16 mouse cellular contexts compared by ENCODE assay signal in genomic region chr12:112277511-112277910, GRCm38 (mm10).
DNase-seq lines count a peak whose midpoint lies in the region; ATAC-seq lines count a peak whose summit lies in the region.
"Had no signal": no experiment of that assay in that cellular context is flagged by ENCODE, and none has a peak within 500 bp of the region (broad histone marks: within the 10 kb centered on the region; RNA-seq: fewer than 3 reads in every experiment).

No protein-coding gene starts in this region.

- H3K27ac ChIP-seq in midbrain, embryonic 10.5 days (replicated peaks) = peak overlapping the region; percentile 69
- no peak overlapping the region for H3K27ac ChIP-seq in midbrain, embryonic 11.5 days (ENCODE audit: low read depth, low read length)
- peak overlapping the region; percentile 87 for H3K27ac ChIP-seq in brown adipose tissue, adult 24 weeks (replicated peaks; ENCODE audit: low read depth, low read length)
- peak overlapping the region; percentile 43; the same call in 1 of the 2 replicates for H3K27ac ChIP-seq in intestine, embryonic 16.5 days (ENCODE audit: low read length)
- H3K27ac ChIP-seq: liver, embryonic 14.5 days; neural tube, embryonic 12.5 days had no signal

- H3K36me3 ChIP-seq in midbrain, embryonic 10.5 days = no peaks in the 10 kb centered on the region
- H3K36me3 ChIP-seq in midbrain, embryonic 11.5 days (ENCODE audit: control insufficient read depth, insufficient read depth, low read length) = no peaks in the 10 kb centered on the region
- H3K36me3 ChIP-seq in intestine, embryonic 16.5 days (ENCODE audit: control insufficient read depth, insufficient read depth, low read length) = no peaks in the 10 kb centered on the region
- H3K36me3 ChIP-seq: neural tube, embryonic 12.5 days had no signal

- peaks cover 69% of the 10 kb centered on the region for H3K4me1 ChIP-seq in midbrain, embryonic 10.5 days
- peaks cover 39% of the 10 kb centered on the region for H3K4me1 ChIP-seq in midbrain, embryonic 11.5 days (ENCODE audit: control insufficient read depth, insufficient read depth, low read length)
- H3K4me1 ChIP-seq in brown adipose tissue, adult 24 weeks (ENCODE audit: control insufficient read depth, insufficient read depth, insufficient read length, low read length) = peaks cover 24% of the 10 kb centered on the region
- H3K4me1 ChIP-seq in intestine, embryonic 16.5 days (ENCODE audit: control insufficient read depth, insufficient read depth, low read length) = no peaks in the 10 kb centered on the region
- H3K4me1 ChIP-seq: megakaryocyte, embryonic 14.5 days had no signal

- DNase-seq in midbrain, embryonic 10.5 days (ENCODE audit: low spot score) = no peak
- no peak for DNase-seq in midbrain, embryonic 11.5 days (ENCODE audit: low spot score, missing footprints)
- peak; percentile 56 for DNase-seq in retina, postnatal 1 day
- DNase-seq in cerebellum, adult 9-11 months = no peak
- DNase-seq in adrenal gland, adult (ENCODE audit: inconsistent age in 2 of 2, low spot score in 1 of 2) = no peak
- no peak for DNase-seq in gastrocnemius, postnatal 14 days
- DNase-seq: adrenal gland, postnatal 25 days; cerebellum, adult 8-10 months; thymus, postnatal 4 days had no signal

- no peak overlapping the region for H3K4me2 ChIP-seq in midbrain, embryonic 11.5 days
- no peak overlapping the region for H3K4me2 ChIP-seq in intestine, embryonic 16.5 days (ENCODE audit: low read depth, low read length)
- H3K4me2 ChIP-seq: neural tube, embryonic 12.5 days had no signal

- no peak overlapping the region for H3K4me3 ChIP-seq in midbrain, embryonic 10.5 days
- H3K4me3 ChIP-seq in midbrain, embryonic 11.5 days (ENCODE audit: low read depth, low read length) = no peak overlapping the region
- H3K4me3 ChIP-seq in brown adipose tissue, adult 24 weeks (ENCODE audit: insufficient read depth, low read depth, low read length) = no peak overlapping the region
- H3K4me3 ChIP-seq in intestine, embryonic 16.5 days (ENCODE audit: low read length) = no peak overlapping the region
- H3K4me3 ChIP-seq: megakaryocyte, embryonic 14.5 days; neural tube, embryonic 12.5 days had no signal

- intact Hi-C loops in gastrocnemius, postnatal 14 days (cut with DNase I; ENCODE audit: low total_unique reads) = no loop called here

- WGBS in midbrain, embryonic 10.5 days = 25% methylated on average over 14 of the region's 14 CpGs
- 24% methylated on average over 14 of the region's 14 CpGs for WGBS in midbrain, embryonic 11.5 days
- 50% methylated on average over 14 of the region's 14 CpGs for WGBS in intestine, embryonic 16.5 days

- no peak overlapping the region for H3K9ac ChIP-seq in midbrain, embryonic 11.5 days (ENCODE audit: low read length)
- H3K9ac ChIP-seq in intestine, embryonic 16.5 days (ENCODE audit: low read depth, low read length) = no peak overlapping the region
- H3K9ac ChIP-seq: liver, embryonic 14.5 days; neural tube, embryonic 12.5 days had no signal

- peaks cover 79% of the 10 kb centered on the region for H3K27me3 ChIP-seq in midbrain, embryonic 10.5 days (ENCODE audit: low read depth, poor library complexity, severe bottlenecking)
- H3K27me3 ChIP-seq in midbrain, embryonic 11.5 days (ENCODE audit: control insufficient read depth, insufficient read depth, low read length) = peaks cover 16% of the 10 kb centered on the region
- H3K27me3 ChIP-seq in intestine, embryonic 16.5 days (replicated peaks; ENCODE audit: control insufficient read depth, insufficient read depth, low read length) = no peaks in the 10 kb centered on the region
- H3K27me3 ChIP-seq: neural tube, embryonic 12.5 days had no signal

- no peak for ATAC-seq in midbrain, embryonic 11.5 days (ENCODE audit: low FRiP score)
- no peak for ATAC-seq in intestine, embryonic 16.5 days
- ATAC-seq: forebrain, embryonic 14.5 days; inflammation-experienced regulatory T-cells, adult 6 months had no signal

- no peaks in the 10 kb centered on the region for H3K9me3 ChIP-seq in midbrain, embryonic 10.5 days (replicated peaks)
- no peaks in the 10 kb centered on the region for H3K9me3 ChIP-seq in midbrain, embryonic 11.5 days (ENCODE audit: control insufficient read depth, low read length)
- no peaks in the 10 kb centered on the region for H3K9me3 ChIP-seq in intestine, embryonic 16.5 days (ENCODE audit: control insufficient read depth, low read length)
- H3K9me3 ChIP-seq: megakaryocyte, embryonic 14.5 days; neural tube, embryonic 12.5 days had no signal
